Comparison of ENCODE assay signal across 15 mouse cellular contexts in genomic region chr11:86819536-86819935, GRCm38 (mm10). TPM values are rescaled to one million over a fixed set of nuclear protein-coding genes. Genes with fewer than 3 reads are reported as not detected.
DNase-seq lines count a peak whose midpoint lies in the region; ATAC-seq lines count a peak whose summit lies in the region.
"Had no signal": no experiment of that assay in that cellular context is flagged by ENCODE, and none has a peak within 500 bp of the region (broad histone marks: within the 10 kb centered on the region; RNA-seq: fewer than 3 reads in every experiment).

No protein-coding gene starts in this region.

- H3K36me3 ChIP-seq in kidney, embryonic 14.5 days (ENCODE audit: control insufficient read depth, insufficient read depth, low read length): no peaks in the 10 kb centered on the region
- no peaks in the 10 kb centered on the region for H3K36me3 ChIP-seq in forebrain, embryonic 10.5 days (replicated peaks)
- H3K36me3 ChIP-seq in hindbrain, embryonic 12.5 days: no peaks in the 10 kb centered on the region
- no peaks in the 10 kb centered on the region for H3K36me3 ChIP-seq in midbrain, embryonic 14.5 days (ENCODE audit: control insufficient read depth, insufficient read depth, low read length)
- H3K36me3 ChIP-seq: heart, embryonic 12.5 days; lung, embryonic 15.5 days had no signal

- no peak for DNase-seq in kidney, adult 9 months
- no peak for DNase-seq in forebrain, embryonic 10.5 days (ENCODE audit: extremely low spot score, low spot score)
- peak; percentile 78 for DNase-seq in midbrain, embryonic 14.5 days
- no peak for DNase-seq in adrenal gland, adult (ENCODE audit: inconsistent age in 2 of 2, low spot score in 1 of 2)
- no peak for DNase-seq in layer of hippocampus, postnatal 25 days (ENCODE audit: extremely low spot score in 1 of 2, low spot score in 1 of 2)
- DNase-seq in left cerebral cortex, adult 18-20 months (ENCODE audit: low spot score in 2 of 2): no peak
- DNase-seq: adrenal gland, adult 2 months; cerebellum, adult 8-10 months; heart, postnatal 4 days; kidney, adult 2 months had no signal

- no peak for ATAC-seq in kidney, embryonic 14.5 days (ENCODE audit: low FRiP score, low TSS enrichment)
- ATAC-seq in hindbrain, embryonic 12.5 days (ENCODE audit: low FRiP score): peak; percentile 67
- ATAC-seq in midbrain, embryonic 14.5 days (ENCODE audit: low FRiP score, low TSS enrichment): no peak; the same call in 1 of the 2 replicates

- H3K4me1 ChIP-seq in kidney, embryonic 14.5 days (ENCODE audit: control insufficient read depth, insufficient read depth, low read length): 0 out of 2 replicates have a peak, but pooled peaks cover 4% of the 10 kb centered on the region
- H3K4me1 ChIP-seq in forebrain, embryonic 10.5 days: peaks cover 25% of the 10 kb centered on the region
- peaks cover 15% of the 10 kb centered on the region for H3K4me1 ChIP-seq in hindbrain, embryonic 12.5 days
- peaks cover 11% of the 10 kb centered on the region for H3K4me1 ChIP-seq in midbrain, embryonic 14.5 days (ENCODE audit: control insufficient read depth, insufficient read depth, low read length)
- H3K4me1 ChIP-seq: heart, embryonic 12.5 days had no signal

- H3K27me3 ChIP-seq in kidney, embryonic 14.5 days (ENCODE audit: control insufficient read depth, insufficient read depth, low read length): no peaks in the 10 kb centered on the region
- no peaks in the 10 kb centered on the region for H3K27me3 ChIP-seq in forebrain, embryonic 10.5 days (ENCODE audit: poor library complexity, severe bottlenecking)
- no peaks in the 10 kb centered on the region for H3K27me3 ChIP-seq in hindbrain, embryonic 12.5 days
- H3K27me3 ChIP-seq in midbrain, embryonic 14.5 days (ENCODE audit: control insufficient read depth, insufficient read depth, low read length): no peaks in the 10 kb centered on the region
- H3K27me3 ChIP-seq: heart, embryonic 12.5 days; lung, embryonic 15.5 days had no signal

- H3K4me2 ChIP-seq in kidney, embryonic 14.5 days (replicated peaks; ENCODE audit: low read depth, low read length): no peak overlapping the region
- H3K4me2 ChIP-seq in hindbrain, embryonic 12.5 days (replicated peaks): peak overlapping the region; percentile 34
- peak overlapping the region; percentile 18; the same call in 1 of the 2 replicates for H3K4me2 ChIP-seq in midbrain, embryonic 14.5 days (ENCODE audit: low read length)
- H3K4me2 ChIP-seq: heart, embryonic 12.5 days; lung, embryonic 15.5 days had no signal

- 65% methylated on average over 8 of the region's 8 CpGs for WGBS in kidney, embryonic 14.5 days
- 57% methylated on average over 8 of the region's 8 CpGs for WGBS in forebrain, embryonic 10.5 days
- 31% methylated on average over 8 of the region's 8 CpGs for WGBS in hindbrain, embryonic 12.5 days
- 2% methylated on average over 8 of the region's 8 CpGs for WGBS in midbrain, embryonic 14.5 days

- H3K27ac ChIP-seq in kidney, embryonic 14.5 days (ENCODE audit: low read depth, low read length): peak overlapping the region; percentile 78; the same call in 1 of the 2 replicates
- H3K27ac ChIP-seq in forebrain, embryonic 10.5 days: peak overlapping the region; percentile 80
- H3K27ac ChIP-seq in hindbrain, embryonic 12.5 days: peak overlapping the region; percentile 79
- H3K27ac ChIP-seq in midbrain, embryonic 14.5 days (replicated peaks; ENCODE audit: low read depth, low read length): peak overlapping the region; percentile 73
- H3K27ac ChIP-seq: lung, embryonic 15.5 days had no signal

- H3K4me3 ChIP-seq in kidney, embryonic 14.5 days (ENCODE audit: low read length): no peak overlapping the region
- H3K4me3 ChIP-seq in forebrain, embryonic 10.5 days: no peak overlapping the region; the same call in 1 of the 2 replicates
- no peak overlapping the region for H3K4me3 ChIP-seq in hindbrain, embryonic 12.5 days
- no peak overlapping the region for H3K4me3 ChIP-seq in midbrain, embryonic 14.5 days (replicated peaks; ENCODE audit: low read depth, low read length)
- H3K4me3 ChIP-seq: heart, embryonic 12.5 days; lung, embryonic 15.5 days; myocyte had no signal

- H3K9me3 ChIP-seq in kidney, embryonic 14.5 days (ENCODE audit: control insufficient read depth, low read length): no peaks in the 10 kb centered on the region
- no peaks in the 10 kb centered on the region for H3K9me3 ChIP-seq in forebrain, embryonic 10.5 days
- no peaks in the 10 kb centered on the region for H3K9me3 ChIP-seq in hindbrain, embryonic 12.5 days (replicated peaks)
- no peaks in the 10 kb centered on the region for H3K9me3 ChIP-seq in midbrain, embryonic 14.5 days (ENCODE audit: control insufficient read depth, low read length)
- H3K9me3 ChIP-seq: heart, embryonic 12.5 days; lung, embryonic 15.5 days had no signal

- no peak overlapping the region for H3K9ac ChIP-seq in kidney, embryonic 14.5 days (ENCODE audit: low read depth, low read length)
- no peak overlapping the region for H3K9ac ChIP-seq in hindbrain, embryonic 12.5 days
- H3K9ac ChIP-seq in midbrain, embryonic 14.5 days (replicated peaks; ENCODE audit: low read length): no peak overlapping the region
- H3K9ac ChIP-seq: heart, embryonic 12.5 days; lung, embryonic 15.5 days had no signal

RNA-seq across cellular contexts. Expression of gene Dhx40, which starts 12.0 kb away (rescaled TPM):
- 29.6 and 44.5 TPM in 2 replicates for polyA plus RNA-seq in kidney, embryonic 14.5 days (2014; fragmentation: Nextera tagmentation; extraction: Ambion mirVana)
- polyA plus RNA-seq in forebrain, embryonic 10.5 days (2016; fragmentation: Nextera tagmentation; extraction: Ambion mirVana): 39.7 and 41.6 TPM in 2 replicates
- 38.7 and 39.0 TPM in 2 replicates for polyA plus RNA-seq in hindbrain, embryonic 12.5 days (2016; fragmentation: Nextera tagmentation; extraction: Ambion mirVana)
- 18.9 and 31.6 TPM in 2 replicates for polyA plus RNA-seq in midbrain, embryonic 14.5 days (2014; fragmentation: Nextera tagmentation; extraction: Ambion mirVana)
- 10 to 100 TPM; 29.2 to 33.9 TPM for total RNA-seq in layer of hippocampus, postnatal 25 days (2021)
- 10 to 100 TPM; 22.8 to 22.9 TPM for total RNA-seq in left cerebral cortex, adult 18-20 months (2021)
